ENCODE assay signal across 8 mouse cellular contexts in genomic region chr11:31949331-31949785, GRCm38 (mm10). TPM values are rescaled to one million over a fixed set of nuclear protein-coding genes. Genes with fewer than 3 reads are reported as not detected.
DNase-seq lines count a peak whose midpoint lies in the region; TF ChIP-seq lines count a peak whose summit lies in the region.

No protein-coding gene starts in this region.

- peak; percentile 60 for DNase-seq in gastrocnemius, adult 2 months
- no peak for DNase-seq in gastrocnemius, postnatal 25 days
- peak; percentile 82 for DNase-seq in cerebellum, adult 9-10 months
- peak; percentile 84 for DNase-seq in forelimb bud, embryonic 11.5 days (ENCODE audit: low read depth, low spot score)
- DNase-seq in induced T-regulatory cell, adult 2 months (ENCODE audit: low read depth) = peak; percentile 94
- peak; percentile 72 to 85 for DNase-seq in left cerebral cortex, postnatal 10 days (ENCODE audit: extremely low spot score in 1 of 2, low spot score in 2 of 2)
- peak; percentile 78 for DNase-seq in right cerebral cortex, postnatal 4 days

- H3K27me3 ChIP-seq in megakaryocyte, embryonic 14.5 days (replicated peaks) = peaks cover 4% of the 10 kb centered on the region

- H3K4me3 ChIP-seq in gastrocnemius, adult 2 months = peak overlapping the region; percentile 70
- H3K4me3 ChIP-seq in megakaryocyte, embryonic 14.5 days (replicated peaks) = peak overlapping the region; percentile 92

- H3K4me1 ChIP-seq in megakaryocyte, embryonic 14.5 days = peaks cover 52% of the 10 kb centered on the region

- no peaks in the 10 kb centered on the region for H3K36me3 ChIP-seq in megakaryocyte, embryonic 14.5 days (replicated peaks; ENCODE audit: low read length)

- H3K9me3 ChIP-seq in megakaryocyte, embryonic 14.5 days = no peaks in the 10 kb centered on the region; the same call in 1 of the 2 replicates

- peak; percentile 88 for TF ChIP-seq CTCF in gastrocnemius, adult 2 months (IDR thresholded peaks at IDR 0.05)

- H3K27ac ChIP-seq in gastrocnemius, adult 2 months = peak overlapping the region; percentile 72

- intact Hi-C loops in gastrocnemius, adult 2 months (cut with DNase I) = no loop called here
- intact Hi-C loops in left cerebral cortex, postnatal 10 days (cut with DNase I) = loop anchor here (10.0 kb wide), 1 partner anchor 705 kb away; no protein-coding TSS in a partner anchor

RNA-seq across cellular contexts. Expression of gene 4930524B15Rik, which starts 16.0 kb away (rescaled TPM):
- not detected for total RNA-seq in gastrocnemius, adult 2 months (2021)
- total RNA-seq in gastrocnemius, postnatal 25 days (2021) = not detected
- under 1 TPM in 1 of 2 experiments, not detected in 1; 0.17 TPM for total RNA-seq in left cerebral cortex, postnatal 10 days (2021)
- 0.17 TPM in 1 of 2 replicates, not detected in the other for polyA plus RNA-seq in megakaryocyte, embryonic 14.5 days (2012; ENCODE audit: insufficient read depth, low replicate concordance)

RNA-seq across cellular contexts. Expression of gene Nsg2, which starts 50.9 kb away (rescaled TPM):
- total RNA-seq in gastrocnemius, adult 2 months (2021) = not detected
- total RNA-seq in gastrocnemius, postnatal 25 days (2021) = under 1 TPM; 0.26 to 0.35 TPM
- 100 to 1,000 TPM; 873 to 894 TPM for total RNA-seq in left cerebral cortex, postnatal 10 days (2021)
- 12.5 TPM in 1 of 2 replicates, not detected in the other for polyA plus RNA-seq in megakaryocyte, embryonic 14.5 days (2012; ENCODE audit: insufficient read depth, low replicate concordance)

Comparison
In these comparisons a context has a peak if more than half of its experiments do, and no peak if none do; other contexts are left out.
1. RNA of gene Nsg2, which starts 50.9 kb away (total RNA-seq): 873 to 894 TPM in left cerebral cortex, postnatal 10 days; 0.26 to 0.35 TPM in gastrocnemius, postnatal 25 days and not detected in gastrocnemius, adult 2 months; every median in the first group is over 100 times any median in the second.